Mouse (Mus musculus) frontal cortex, postnatal 14 days (tissue): ENCODE data around the gene Tbc1d1.

Experiments
- DNase-seq, 2 experiments: peaks; one replicate each; pipeline ENCODE4 v3.0.0; 2022; ENCODE audit warnings: low spot score in 2 of 2

Tbc1d1 gene

DNA sequence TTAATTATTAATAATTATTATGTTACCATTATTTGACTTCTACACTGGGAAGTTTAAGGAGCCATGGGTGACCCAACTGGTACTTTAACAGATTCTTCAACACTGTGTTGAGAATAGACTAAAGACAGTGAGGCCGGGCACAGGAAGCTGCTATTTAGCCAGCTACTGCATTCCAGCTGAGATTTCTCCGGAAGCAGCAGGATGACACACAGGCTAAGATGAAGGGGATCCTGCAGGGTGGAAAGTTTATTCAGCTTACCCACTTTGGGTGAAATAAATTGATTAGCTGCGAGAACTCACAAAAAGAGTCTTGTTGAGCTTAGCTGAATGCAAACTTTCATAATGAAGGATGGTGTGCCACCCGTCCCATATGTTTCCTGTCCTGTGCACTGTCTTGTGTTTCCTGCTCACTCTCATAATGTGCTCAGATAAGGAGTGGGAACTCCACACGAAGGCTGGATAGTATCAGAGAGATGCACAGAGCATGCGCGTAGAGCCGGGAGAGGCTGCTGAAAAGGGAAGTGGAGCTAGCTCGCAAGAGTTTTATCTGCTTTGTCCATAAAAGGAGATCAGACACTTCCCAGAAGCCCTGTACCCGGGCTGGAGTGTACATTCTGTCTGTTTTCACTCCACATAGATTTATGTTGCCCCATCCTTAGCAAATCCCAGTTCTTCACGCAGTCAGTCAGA, at the start of gene Tbc1d1:
TSS of gene Tbc1d1 (plus strand) at position 445 of the 690 bp plus-strand sequence.
- no peak for DNase-seq

DNA sequence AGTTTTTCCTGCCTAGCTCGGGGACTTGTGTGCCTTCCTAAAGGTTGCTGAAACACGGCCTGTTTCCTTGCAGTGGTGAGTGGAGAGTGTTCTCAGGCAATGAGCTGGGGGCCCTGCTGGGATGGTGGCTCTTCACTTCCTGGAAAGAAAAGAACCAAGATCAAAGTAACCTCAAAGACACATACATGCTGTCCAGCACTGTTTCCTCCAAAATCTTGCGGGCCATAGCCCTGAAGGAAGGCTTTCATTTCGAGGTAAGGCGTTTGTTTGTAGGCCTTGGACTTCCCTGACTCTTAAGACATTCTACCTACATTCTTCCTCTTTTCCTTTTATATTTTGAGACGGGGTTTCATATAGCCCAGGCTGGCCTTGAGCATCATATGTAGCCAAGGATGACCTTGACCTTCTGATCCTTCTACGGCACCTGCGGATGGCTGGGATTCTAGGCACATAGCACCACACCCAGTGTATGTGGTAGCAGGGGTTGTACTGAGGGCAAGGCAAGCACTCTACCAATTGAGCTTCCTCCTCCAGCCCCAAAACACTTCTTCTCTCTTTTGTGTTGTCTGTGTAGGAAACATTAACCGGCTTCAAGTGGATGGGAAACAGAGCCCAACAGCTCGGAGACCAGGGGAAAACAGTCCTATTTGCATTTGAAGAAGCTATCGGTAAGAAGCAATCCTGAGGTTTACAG, 48.4 kb upstream of the Tbc1d1 start:
- DNase-seq = no peak

DNA sequence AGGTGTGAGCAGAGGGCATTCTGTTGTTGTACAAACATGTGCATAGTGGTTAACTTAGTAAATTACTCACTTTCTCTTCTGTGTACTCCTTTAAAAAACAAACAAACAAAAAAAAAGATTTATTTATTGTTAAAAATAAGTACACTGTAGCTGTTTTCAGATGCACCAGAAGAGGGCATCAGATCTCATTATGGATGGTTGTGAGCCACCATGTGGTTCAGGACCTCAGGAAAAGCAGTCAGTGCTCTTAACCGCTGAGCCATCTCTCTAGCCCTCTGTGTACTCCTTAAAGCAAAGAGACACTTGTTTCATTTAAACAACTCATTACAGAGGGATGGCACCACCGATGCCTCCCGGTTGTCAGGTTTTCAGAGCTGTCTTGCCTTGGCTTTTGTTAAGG, 46.9 kb upstream of the Tbc1d1 start:
- no peak for DNase-seq

DNA sequence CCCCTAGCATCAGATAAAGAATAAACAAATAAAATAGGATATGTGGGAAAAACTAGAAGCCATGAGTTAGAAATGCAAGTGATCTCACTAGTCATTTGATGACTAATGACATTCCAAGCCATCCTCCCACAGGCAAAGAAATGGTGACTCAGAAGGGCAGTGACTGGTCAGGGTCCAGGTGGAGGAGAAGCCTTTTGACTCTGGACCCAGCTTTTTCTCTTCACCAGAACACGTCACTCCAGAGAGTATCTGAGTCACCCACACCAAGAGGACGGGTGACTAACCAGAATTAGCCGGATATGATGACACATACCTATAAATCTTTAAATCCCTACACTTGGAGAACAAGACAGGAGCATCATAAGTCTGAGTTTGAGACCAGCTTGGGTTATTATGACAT, 43.7 kb upstream of the Tbc1d1 start:
- DNase-seq = no peak

DNA sequence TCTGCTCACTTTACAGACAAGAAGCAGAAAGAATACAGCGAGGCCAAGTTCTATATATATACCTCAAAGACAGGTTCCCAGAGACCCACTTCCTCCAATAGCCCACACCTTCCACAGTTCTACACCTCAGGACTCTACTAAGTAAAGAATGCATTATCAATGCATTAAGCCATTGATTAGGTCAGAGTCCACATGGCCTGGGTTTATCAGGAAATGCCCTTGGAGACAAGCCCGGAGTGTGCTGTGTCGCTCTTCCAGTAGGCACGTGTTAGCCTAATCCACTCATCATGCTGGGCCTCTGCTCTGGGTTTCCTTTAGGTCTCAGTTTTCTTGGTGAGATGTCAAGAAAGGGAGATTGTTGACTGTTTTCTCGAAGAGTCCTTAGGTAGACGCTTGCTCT, 41.9 kb upstream of the Tbc1d1 start:
- no peak for DNase-seq

DNA sequence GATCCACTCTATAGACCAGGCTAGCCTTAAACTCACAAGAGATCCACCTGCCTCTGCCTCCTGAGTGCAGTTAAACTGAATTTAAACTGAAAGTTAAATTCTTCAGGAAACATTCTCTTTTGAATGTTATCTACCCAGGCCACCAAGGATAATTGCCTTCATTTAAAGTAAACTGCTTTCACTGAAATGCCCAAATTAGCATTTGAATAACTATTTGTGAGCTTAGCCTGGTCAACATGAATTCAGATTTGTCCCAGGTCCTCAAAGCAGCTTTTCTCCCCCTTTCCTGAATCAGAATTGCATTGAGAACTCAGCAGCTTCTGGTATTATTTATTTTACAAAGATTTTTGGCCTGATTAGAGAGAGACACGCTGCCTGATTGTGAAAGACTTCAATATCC, 38.9 kb upstream of the Tbc1d1 start:
- no peak for DNase-seq

DNA sequence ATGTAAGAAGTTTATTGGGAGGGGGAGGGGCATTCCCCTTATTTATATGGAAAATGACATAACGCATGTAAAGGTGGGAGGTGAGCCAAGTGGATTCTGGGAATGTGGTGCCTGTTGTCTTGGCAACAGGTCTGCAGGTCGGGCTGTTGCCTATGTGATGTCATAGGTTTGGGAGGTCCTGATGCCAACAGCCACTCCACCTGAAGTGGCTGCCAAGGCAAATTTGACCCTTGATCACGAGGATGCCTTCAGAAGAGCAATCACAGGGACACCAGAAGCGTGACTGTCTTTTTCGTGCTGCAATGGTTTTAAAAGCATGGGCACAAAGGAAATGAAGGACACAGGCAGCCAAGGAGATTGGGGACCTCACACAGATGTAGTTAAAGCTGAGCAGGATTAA, 30.3 kb upstream of the Tbc1d1 start:
- DNase-seq = no peak

DNA sequence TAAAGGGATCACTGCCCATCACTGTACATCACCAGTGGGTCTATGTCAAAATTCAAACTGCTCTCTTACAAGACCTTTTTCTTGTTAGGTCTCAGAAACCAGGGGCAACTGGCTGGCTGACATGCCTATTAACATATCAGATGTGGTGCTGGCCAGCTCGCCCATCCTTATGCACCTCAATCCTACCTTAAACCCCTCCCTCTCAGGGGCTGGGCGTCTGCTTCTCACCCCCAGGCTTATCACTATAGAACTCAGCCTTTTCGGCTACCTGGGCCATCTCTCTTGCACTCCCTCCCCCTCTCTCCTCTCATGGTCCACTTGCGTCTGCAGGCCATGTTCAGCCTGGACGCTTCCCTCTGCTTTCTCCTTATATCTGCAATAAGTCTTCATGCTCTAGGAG, 24.6 kb upstream of the Tbc1d1 start:
- no peak for DNase-seq

DNA sequence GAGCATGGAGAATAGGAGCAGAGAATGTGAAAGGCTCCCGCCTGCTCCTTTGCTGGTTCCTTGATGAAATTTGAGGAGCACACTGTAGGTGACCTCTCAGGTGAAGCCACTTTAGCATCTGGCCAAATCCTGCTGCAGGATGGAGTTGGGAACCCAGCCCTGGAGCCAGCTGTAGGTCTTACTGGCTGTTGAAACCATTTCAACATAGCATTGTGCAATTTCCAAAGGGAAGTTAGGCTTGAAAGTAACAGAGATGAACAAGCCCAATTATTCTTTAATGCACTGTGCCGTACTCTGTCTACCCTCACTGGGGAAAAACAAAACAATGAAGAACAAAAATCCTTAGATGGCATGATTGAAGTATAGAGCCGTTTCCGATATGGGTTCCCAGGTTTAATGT, 22.2 kb upstream of the Tbc1d1 start:
- no peak for DNase-seq

DNA sequence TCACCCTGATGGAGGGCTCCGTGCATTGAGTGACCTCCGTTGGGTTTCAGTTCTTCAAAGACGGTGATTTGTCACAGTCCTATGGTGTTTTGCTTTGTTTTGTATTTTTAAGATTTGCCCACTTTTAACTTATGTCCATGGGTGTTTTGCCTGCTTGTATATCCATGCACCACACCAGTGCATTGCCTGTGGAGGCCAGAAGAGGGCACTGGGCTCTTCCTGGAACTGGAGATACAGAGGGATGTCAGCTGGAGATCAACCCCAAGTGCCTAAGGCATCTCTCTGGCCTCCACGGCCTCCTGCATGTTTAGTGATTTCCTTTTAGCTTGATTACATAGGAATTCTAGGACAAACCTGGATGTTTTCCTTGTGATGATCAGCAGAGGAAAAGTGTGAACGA, 19.8 kb upstream of the Tbc1d1 start:
- no peak for DNase-seq

DNA sequence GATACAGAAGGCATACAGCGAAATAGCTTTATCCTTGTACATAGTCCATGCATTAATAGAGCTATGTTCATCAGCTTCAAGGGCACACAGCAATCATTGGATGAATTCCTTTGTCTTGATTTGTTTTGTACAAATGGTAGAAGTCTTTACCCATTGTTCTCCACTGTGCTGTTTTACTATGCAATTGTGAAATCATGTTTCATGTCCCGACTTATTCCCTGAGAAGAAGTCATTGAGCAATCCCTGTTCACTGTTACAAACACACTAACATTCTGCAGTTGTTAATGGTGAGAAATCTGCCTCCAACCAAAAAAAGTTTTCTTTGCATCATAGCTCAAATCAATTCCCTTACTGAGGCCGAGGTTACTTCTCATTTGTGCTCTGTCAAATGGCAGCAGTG, 15.9 kb upstream of the Tbc1d1 start:
- no peak for DNase-seq

DNA sequence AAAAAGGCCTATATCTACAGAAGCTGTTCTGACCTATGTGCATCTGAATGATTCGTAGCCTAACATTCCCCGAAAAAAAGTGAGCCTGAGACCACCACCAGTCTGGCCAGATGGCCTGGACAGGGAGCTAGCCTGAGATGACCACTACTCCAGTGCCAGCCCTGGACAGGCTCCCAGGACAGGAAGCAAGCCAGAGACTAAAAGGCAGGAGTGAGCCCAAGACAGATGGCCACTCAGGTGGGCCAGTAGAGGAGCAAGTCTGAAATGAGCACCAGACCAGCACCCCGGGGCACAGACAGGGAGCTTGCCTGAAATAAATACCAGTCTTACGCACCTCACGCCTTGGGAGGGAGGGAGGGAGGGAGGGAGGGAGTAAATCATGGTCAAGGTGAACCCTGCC, 11.8 kb upstream of the Tbc1d1 start:
- DNase-seq = no peak

DNA sequence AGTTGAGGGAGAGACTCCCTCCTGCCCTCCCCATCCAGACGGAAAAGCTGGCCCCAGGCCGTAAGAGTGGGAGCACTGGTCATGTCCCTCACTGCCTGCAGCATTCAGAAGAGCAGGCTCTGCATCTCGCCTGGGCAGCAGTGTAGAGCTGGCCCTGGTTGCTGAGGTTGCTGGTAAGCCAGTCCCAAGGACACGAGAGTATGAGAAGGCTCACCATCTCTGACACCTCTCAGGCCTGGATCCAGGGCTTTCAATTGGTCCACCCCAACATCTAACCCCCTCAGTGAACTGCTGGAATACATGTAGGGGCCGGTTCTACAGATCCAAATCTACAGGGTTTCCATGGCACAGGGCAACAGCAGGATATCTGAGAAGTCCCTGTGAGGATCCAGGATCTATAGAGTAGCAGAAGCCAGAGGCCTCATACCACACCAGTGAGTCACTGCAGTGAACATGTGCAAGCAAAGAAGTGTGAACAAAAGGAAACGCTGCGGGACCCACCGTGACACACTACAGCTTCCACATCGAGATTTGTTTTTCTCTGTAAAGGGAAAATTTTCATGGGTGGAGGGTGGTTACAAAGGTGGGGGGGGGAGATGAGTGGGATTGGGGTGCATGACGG, 9.6 kb upstream of the Tbc1d1 start:
- no peak for DNase-seq

DNA sequence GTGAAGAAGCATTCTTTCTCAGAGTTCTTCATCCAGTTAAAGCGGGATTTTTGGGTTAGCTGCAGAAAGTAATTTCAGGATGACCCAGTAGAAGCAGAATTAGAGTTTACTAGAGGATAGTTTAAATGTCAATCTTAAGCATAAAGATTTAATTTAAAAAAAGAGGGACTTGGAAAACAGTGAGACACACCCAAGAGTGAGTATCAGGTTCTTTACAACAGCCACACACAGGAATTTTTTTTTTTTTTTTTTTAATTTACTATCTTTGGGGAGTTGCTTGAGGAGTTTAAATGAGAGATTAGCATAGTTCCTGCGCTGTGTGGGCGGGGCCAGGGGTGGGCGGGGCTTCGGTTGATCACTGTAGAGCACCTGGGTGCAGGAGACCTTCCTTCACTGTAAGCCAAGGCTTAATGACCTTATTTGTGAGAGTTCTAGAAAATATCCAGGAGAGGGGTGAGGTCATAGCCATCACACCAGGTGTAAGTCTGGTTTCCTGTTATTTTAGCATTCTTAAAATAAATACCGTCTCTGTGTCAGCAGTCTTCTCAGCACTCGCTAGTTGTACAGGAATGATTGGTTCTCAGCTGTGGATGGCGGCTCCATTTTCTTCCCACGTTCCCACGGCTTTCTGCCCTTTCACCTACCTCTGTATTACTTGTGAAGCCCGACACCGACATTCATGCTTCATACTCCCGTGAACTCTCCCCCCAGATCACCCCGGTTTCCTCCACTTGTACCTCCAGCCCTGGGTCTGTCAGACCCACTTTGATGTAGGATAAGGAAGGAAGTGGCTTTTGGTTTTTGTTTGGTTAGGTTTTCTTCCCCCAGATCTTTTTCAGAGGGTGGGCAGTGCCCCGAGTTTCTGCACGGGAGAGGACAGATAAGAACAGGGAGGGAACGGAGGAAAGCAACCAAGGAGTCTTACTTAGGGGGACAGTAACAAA, 6.6 kb upstream of the Tbc1d1 start:
- DNase-seq = no peak

DNA sequence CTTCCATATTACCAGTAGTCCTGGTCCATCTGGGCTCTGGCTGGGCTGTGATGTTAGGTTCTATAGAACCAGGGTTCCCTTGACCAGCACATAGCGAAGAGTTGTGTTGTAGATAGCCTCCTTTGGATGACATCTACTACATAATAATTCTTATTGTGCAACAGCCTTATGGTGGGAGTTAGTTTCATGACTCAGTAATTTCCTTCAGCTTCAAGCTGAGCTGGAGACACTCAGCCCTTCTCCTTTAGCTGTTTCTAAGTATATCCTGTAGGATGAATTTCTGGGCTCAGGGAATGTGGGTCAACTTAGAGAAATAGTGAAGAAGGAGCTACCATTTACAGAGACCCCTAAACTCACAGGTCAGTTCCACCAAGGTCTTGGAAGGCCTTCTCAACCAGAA, 2.8 kb upstream of the Tbc1d1 start:
- DNase-seq = no peak

DNA sequence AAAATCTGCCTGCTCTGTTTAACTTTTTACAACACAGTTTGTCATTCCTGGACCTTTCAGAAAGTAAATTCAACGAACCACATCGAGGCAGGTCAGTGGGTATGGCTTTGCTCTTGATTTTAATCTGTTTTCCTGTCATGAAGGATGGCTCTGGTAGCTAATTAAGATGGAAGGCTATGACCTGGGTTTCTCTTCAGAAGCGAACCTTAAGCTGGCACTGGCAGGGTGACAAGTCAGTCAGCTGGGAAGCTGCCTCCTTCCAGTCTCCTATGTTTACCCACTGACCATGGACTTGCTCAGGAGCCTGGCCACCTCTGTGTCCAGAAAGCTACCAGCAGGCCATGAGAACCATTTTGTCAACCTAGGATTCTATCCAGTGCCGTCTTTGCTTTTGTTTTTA, 474 bp downstream of the Tbc1d1 start:
- DNase-seq = no peak

DNA sequence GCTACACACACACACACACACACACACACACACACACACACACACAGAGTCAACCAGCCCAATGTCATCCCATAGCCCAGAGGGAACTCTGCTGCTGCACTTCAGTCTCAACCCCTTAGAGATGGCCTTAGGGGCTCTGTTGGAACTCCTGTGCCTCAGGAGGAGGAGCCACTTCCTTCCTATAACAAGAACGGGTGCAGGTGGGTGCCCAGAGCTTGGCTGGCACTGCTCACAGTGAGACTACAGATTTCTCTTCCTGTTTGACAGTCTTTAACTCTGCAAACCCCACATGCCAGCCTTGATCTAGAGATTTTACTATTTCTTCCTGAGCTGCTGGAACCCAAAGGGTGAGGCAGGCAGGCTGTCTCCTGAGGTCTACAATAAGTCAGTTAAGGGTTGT, 1.8 kb downstream of the Tbc1d1 start:
- DNase-seq = no peak

DNA sequence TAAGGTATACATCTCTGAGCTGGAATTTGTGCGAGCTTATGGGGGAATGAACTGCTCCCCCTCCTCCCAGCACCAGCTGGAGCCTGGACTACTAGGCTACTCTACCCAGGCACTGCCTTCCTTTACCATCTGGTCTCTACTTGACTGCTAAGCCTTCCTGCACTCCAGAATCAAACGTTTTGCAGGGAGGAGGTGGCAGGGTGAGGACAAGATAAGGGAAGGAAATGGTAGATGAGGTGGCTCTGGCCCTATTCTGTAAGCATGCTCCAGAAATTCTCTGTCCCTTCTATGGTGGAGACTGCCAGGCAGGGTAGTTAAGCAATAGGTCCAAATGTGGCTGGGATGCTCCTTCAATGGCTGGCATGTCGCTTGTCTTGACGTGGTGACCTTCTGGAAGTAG, 2.4 kb downstream of the Tbc1d1 start:
- DNase-seq = no peak

DNA sequence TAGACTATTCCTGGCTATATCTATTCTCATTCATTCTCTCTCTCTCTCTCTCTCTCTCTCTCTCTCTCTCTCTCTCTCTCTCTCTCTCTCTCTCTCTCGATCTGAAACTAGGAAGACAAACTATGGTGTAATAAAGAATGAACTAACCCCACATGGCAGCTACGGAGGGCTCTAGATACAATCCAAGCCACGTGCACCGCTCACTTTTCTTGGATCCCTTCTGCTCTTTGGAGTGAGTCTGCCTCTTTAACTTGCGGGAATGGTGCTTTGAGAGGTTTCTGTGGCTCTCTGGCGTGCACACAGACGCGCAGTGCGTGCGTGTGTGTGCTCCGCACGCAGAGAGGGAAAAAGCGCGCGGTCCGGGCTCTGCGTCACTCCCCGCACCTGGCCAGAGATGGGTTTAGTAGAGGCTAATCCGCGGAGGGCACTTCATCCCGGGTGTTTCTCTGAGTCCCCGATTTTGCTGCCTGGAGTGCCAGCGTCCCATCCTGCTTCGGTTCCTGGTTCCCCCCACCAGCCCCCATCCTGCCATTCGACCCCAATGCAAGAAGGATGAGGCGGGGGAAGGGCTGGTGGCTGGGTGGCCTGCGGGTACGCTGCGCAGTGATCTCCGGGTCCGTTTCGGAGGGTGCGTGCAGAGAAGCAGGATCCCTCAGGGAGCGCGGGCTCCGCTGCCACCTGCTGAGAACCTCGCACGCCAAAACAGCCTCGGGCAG, 3.1 kb downstream of the Tbc1d1 start:
- DNase-seq = peak; percentile 18 to 25

DNA sequence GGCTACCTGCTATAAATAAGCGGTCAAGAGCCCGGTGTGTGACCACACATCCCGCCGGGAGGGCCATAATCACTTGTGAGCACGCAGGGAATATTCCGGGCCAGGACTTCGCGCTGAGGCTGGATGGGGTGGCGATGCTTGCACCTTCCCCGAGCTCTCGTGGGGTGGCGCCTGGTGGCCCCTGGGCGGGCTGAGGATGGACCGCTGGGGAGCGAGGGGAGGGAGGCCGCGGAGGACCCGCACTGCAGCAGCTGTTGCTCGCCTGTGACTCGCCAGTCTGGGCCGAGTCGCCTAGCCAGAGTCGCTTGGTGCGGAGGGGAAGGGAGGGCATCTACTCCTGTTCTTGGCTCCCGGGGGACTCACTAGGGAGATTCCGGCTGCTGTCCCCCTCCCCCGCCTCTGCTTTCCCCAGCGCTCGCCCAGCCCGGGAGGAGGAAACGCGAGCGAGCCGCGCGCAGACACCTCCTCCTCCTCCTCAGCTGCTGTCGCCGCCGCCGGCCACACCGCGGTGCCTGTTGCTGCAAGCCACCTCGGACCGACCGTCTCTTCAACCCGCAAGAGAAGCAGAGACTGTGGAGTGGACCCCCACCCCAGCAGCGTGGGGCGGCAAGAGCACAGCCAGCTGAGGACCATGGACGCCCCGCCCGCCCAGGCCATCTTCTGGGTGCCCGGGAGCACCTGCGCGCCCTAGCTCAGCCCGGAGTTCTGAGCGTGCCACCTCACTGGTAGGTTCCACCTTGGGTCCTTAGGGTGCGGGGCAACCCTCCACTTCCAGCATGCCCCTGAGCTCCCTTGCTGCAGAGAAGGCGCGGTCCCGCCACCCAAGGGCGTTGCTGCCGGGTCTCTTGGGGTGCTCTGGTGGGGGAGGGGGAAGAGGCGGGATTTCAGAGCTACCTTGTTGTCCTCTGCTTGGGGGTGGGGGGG, 3.9 kb downstream of the Tbc1d1 start:
- DNase-seq = peak; percentile 46 to 55
